Comparison of ENCODE assay signal across 15 mouse cellular contexts in genomic region chr8:48970655-48971054, GRCm38 (mm10).
"Had no signal": no experiment of that assay in that cellular context is flagged by ENCODE, and none has a peak within 500 bp of the region (broad histone marks: within the 10 kb centered on the region; RNA-seq: fewer than 3 reads in every experiment).

No protein-coding gene starts in this region.

- H3K4me3 ChIP-seq: layer of hippocampus, adult 2 months; left cerebral cortex, adult 2 months; liver, embryonic 13.5 days; stomach, embryonic 15.5 days had no signal

- H3K4me1 ChIP-seq: liver, embryonic 13.5 days; stomach, embryonic 15.5 days had no signal

- H3K9me3 ChIP-seq: liver, embryonic 13.5 days; stomach, embryonic 15.5 days had no signal

- DNase-seq: kidney, postnatal 25 days; layer of hippocampus, adult 9-11 months; liver, embryonic 13.5 days; lung, adult 2 months; lung, postnatal 14 days; lung, postnatal 4 days; midbrain, embryonic 14.5 days; right cerebral cortex, postnatal 25 days; spleen, adult 18-20 months; thymus, postnatal 25 days had no signal

- H3K27ac ChIP-seq: kidney, postnatal 0 days; layer of hippocampus, adult 2 months; left cerebral cortex, adult 2 months; liver, embryonic 13.5 days; stomach, embryonic 15.5 days had no signal

- H3K9ac ChIP-seq: liver, embryonic 13.5 days; stomach, embryonic 15.5 days had no signal

- H3K27me3 ChIP-seq: liver, embryonic 13.5 days; stomach, embryonic 15.5 days had no signal

- H3K36me3 ChIP-seq: liver, embryonic 13.5 days; stomach, embryonic 15.5 days had no signal

- H3K4me2 ChIP-seq: liver, embryonic 13.5 days; midbrain, embryonic 11.5 days; stomach, embryonic 15.5 days had no signal
